ENCODE assay signal across 21 mouse cellular contexts in genomic region chr5:122964853-122965252, GRCm38 (mm10). TPM values are rescaled to one million over a fixed set of nuclear protein-coding genes. Genes with fewer than 3 reads are reported as not detected.
A peak's percentile ranks its signal among the peaks of the same experiment; 100 is the strongest.
DNase-seq lines count a peak whose midpoint lies in the region; ATAC-seq lines count a peak whose summit lies in the region.
"Had no signal": no experiment of that assay in that cellular context is flagged by ENCODE, and none has a peak within 500 bp of the region (broad histone marks: within the 10 kb centered on the region; RNA-seq: fewer than 3 reads in every experiment).

No protein-coding gene starts in this region.

- H3K4me3 ChIP-seq in midbrain, embryonic 11.5 days (ENCODE audit: low read depth, low read length): no peak overlapping the region
- H3K4me3 ChIP-seq in midbrain, embryonic 15.5 days: no peak overlapping the region
- H3K4me3 ChIP-seq in stomach, embryonic 14.5 days (ENCODE audit: low read depth, low read length): no peak overlapping the region
- H3K4me3 ChIP-seq in liver, embryonic 12.5 days: no peak overlapping the region
- H3K4me3 ChIP-seq: heart, embryonic 12.5 days; layer of hippocampus, adult 2 months; lung, embryonic 15.5 days; midbrain, embryonic 12.5 days had no signal

- WGBS in midbrain, embryonic 11.5 days: 89% methylated on average over 6 of the region's 6 CpGs
- 88% methylated on average over 6 of the region's 6 CpGs for WGBS in midbrain, embryonic 15.5 days
- 48% methylated on average over 6 of the region's 6 CpGs for WGBS in stomach, embryonic 14.5 days
- WGBS in liver, embryonic 12.5 days (ENCODE audit: insufficient replicate concordance): 74% methylated on average over 6 of the region's 6 CpGs

- no peak overlapping the region for H3K9ac ChIP-seq in midbrain, embryonic 11.5 days (ENCODE audit: low read length)
- H3K9ac ChIP-seq in midbrain, embryonic 15.5 days: no peak overlapping the region
- H3K9ac ChIP-seq in stomach, embryonic 14.5 days (replicated peaks; ENCODE audit: low read depth, low read length): no peak overlapping the region
- H3K9ac ChIP-seq in liver, embryonic 12.5 days: no peak overlapping the region
- H3K9ac ChIP-seq: heart, embryonic 12.5 days; lung, embryonic 15.5 days; midbrain, embryonic 12.5 days had no signal

- no peak overlapping the region for H3K27ac ChIP-seq in midbrain, embryonic 11.5 days (ENCODE audit: low read depth, low read length)
- H3K27ac ChIP-seq in midbrain, embryonic 15.5 days: no peak overlapping the region
- peak overlapping the region; percentile 67; the same call in 1 of the 2 replicates for H3K27ac ChIP-seq in stomach, embryonic 14.5 days (ENCODE audit: low read length)
- H3K27ac ChIP-seq in liver, embryonic 12.5 days: no peak overlapping the region
- H3K27ac ChIP-seq: hindbrain, postnatal 0 days; kidney, postnatal 0 days; layer of hippocampus, adult 2 months; lung, embryonic 15.5 days; midbrain, embryonic 12.5 days had no signal

- no peaks in the 10 kb centered on the region for H3K4me1 ChIP-seq in midbrain, embryonic 11.5 days (ENCODE audit: control insufficient read depth, insufficient read depth, low read length)
- H3K4me1 ChIP-seq in midbrain, embryonic 15.5 days: no peaks in the 10 kb centered on the region
- no peaks in the 10 kb centered on the region for H3K4me1 ChIP-seq in stomach, embryonic 14.5 days (ENCODE audit: control insufficient read depth, insufficient read depth, low read length)
- H3K4me1 ChIP-seq in liver, embryonic 12.5 days: peaks cover under 1% of the 10 kb centered on the region; the same call in 1 of the 2 replicates
- H3K4me1 ChIP-seq: midbrain, embryonic 12.5 days had no signal

- 0 out of 2 replicates have a peak, but pooled peaks cover 2% of the 10 kb centered on the region for H3K36me3 ChIP-seq in midbrain, embryonic 11.5 days (ENCODE audit: control insufficient read depth, insufficient read depth, low read length)
- H3K36me3 ChIP-seq in midbrain, embryonic 15.5 days (replicated peaks): no peaks in the 10 kb centered on the region
- no peaks in the 10 kb centered on the region for H3K36me3 ChIP-seq in stomach, embryonic 14.5 days (ENCODE audit: control insufficient read depth, insufficient read depth, low read length)
- H3K36me3 ChIP-seq in liver, embryonic 12.5 days: peaks cover 4% of the 10 kb centered on the region; the same call in 1 of the 2 replicates
- H3K36me3 ChIP-seq: lung, embryonic 15.5 days; midbrain, embryonic 12.5 days had no signal

- DNase-seq in kidney, adult 9 months: peak; percentile 51
- DNase-seq in kidney, postnatal 14 days: no peak
- DNase-seq in midbrain, embryonic 11.5 days (ENCODE audit: low spot score, missing footprints): peak; percentile 62
- DNase-seq in heart, postnatal 10 days: no peak
- DNase-seq: adrenal gland, adult 8-10 months; cerebellum, adult 8-10 months; gastrocnemius, postnatal 25 days; heart, postnatal 14 days; layer of hippocampus, postnatal 36 days; thymus, postnatal 25 days had no signal

- H3K27me3 ChIP-seq in midbrain, embryonic 11.5 days (ENCODE audit: control insufficient read depth, insufficient read depth, low read length): no peaks in the 10 kb centered on the region
- H3K27me3 ChIP-seq in midbrain, embryonic 15.5 days (replicated peaks): no peaks in the 10 kb centered on the region
- H3K27me3 ChIP-seq in stomach, embryonic 14.5 days (ENCODE audit: control insufficient read depth, insufficient read depth, low read length): no peaks in the 10 kb centered on the region
- no peaks in the 10 kb centered on the region for H3K27me3 ChIP-seq in liver, embryonic 12.5 days (replicated peaks)
- H3K27me3 ChIP-seq: heart, embryonic 12.5 days; lung, embryonic 15.5 days; midbrain, embryonic 12.5 days had no signal

- no peaks in the 10 kb centered on the region for H3K9me3 ChIP-seq in midbrain, embryonic 11.5 days (ENCODE audit: control insufficient read depth, low read length)
- no peaks in the 10 kb centered on the region for H3K9me3 ChIP-seq in midbrain, embryonic 15.5 days
- H3K9me3 ChIP-seq in stomach, embryonic 14.5 days (ENCODE audit: control insufficient read depth, low read depth, low read length): no peaks in the 10 kb centered on the region
- H3K9me3 ChIP-seq in liver, embryonic 12.5 days (replicated peaks): no peaks in the 10 kb centered on the region
- H3K9me3 ChIP-seq: heart, embryonic 12.5 days; lung, embryonic 15.5 days; midbrain, embryonic 12.5 days had no signal

- no peak for ATAC-seq in midbrain, embryonic 11.5 days (ENCODE audit: low FRiP score)
- no peak for ATAC-seq in midbrain, embryonic 15.5 days (replicated peaks)
- ATAC-seq in stomach, embryonic 14.5 days (ENCODE audit: insufficient number of reproducible peaks, insufficient read depth, low FRiP score, low read depth): peak; percentile 86
- ATAC-seq in liver, embryonic 12.5 days: no peak
- ATAC-seq: activated CD4-positive, CD25-positive, alpha-beta regulatory T cell, adult 4 months; hindbrain, postnatal 0 days had no signal

- H3K4me2 ChIP-seq in midbrain, embryonic 11.5 days: no peak overlapping the region
- no peak overlapping the region for H3K4me2 ChIP-seq in midbrain, embryonic 15.5 days
- no peak overlapping the region for H3K4me2 ChIP-seq in stomach, embryonic 14.5 days (replicated peaks; ENCODE audit: low read depth, low read length)
- no peak overlapping the region for H3K4me2 ChIP-seq in liver, embryonic 12.5 days
- H3K4me2 ChIP-seq: heart, embryonic 12.5 days; liver, embryonic 11.5 days; lung, embryonic 15.5 days; midbrain, embryonic 12.5 days had no signal

- intact Hi-C loops in heart, postnatal 10 days (cut with DNase I): loop anchor here (5.0 kb wide), 2 partner anchors 147 to 207 kb away; no protein-coding TSS in a partner anchor

RNA-seq across cellular contexts. Expression of gene Kdm2b, which starts 24.8 kb away (rescaled TPM):
- polyA plus RNA-seq in midbrain, embryonic 11.5 days (2014; fragmentation: Nextera tagmentation; extraction: Ambion mirVana): 62.4 and 62.8 TPM in 2 replicates
- 115 and 123 TPM in 2 replicates for polyA plus RNA-seq in midbrain, embryonic 15.5 days (2015; fragmentation: Nextera tagmentation; extraction: Ambion mirVana)
- 34.5 and 37.9 TPM in 2 replicates for polyA plus RNA-seq in stomach, embryonic 14.5 days (2014; fragmentation: Nextera tagmentation; extraction: Ambion mirVana)
- polyA plus RNA-seq in liver, embryonic 12.5 days (2016; fragmentation: Nextera tagmentation; extraction: Ambion mirVana): 28.9 and 30.6 TPM in 2 replicates
- 10 to 100 TPM; 23.1 to 23.3 TPM for total RNA-seq in heart, postnatal 10 days (2021)

RNA-seq across cellular contexts. Expression of gene Orai1, which starts 50.0 kb away (rescaled TPM):
- polyA plus RNA-seq in midbrain, embryonic 11.5 days (2014; fragmentation: Nextera tagmentation; extraction: Ambion mirVana): 8.2 and 10.5 TPM in 2 replicates
- 11.6 and 13.6 TPM in 2 replicates for polyA plus RNA-seq in midbrain, embryonic 15.5 days (2015; fragmentation: Nextera tagmentation; extraction: Ambion mirVana)
- 17.8 and 20.5 TPM in 2 replicates for polyA plus RNA-seq in stomach, embryonic 14.5 days (2014; fragmentation: Nextera tagmentation; extraction: Ambion mirVana)
- polyA plus RNA-seq in liver, embryonic 12.5 days (2016; fragmentation: Nextera tagmentation; extraction: Ambion mirVana): 11.6 and 11.9 TPM in 2 replicates
- 10 to 100 TPM; 18.7 to 20.2 TPM for total RNA-seq in heart, postnatal 10 days (2021)

Comparison
In these comparisons a context has a peak if more than half of its experiments do, and no peak if none do; other contexts are left out.
1. DNase-seq: peak in kidney, adult 9 months (single experiment) and midbrain, embryonic 11.5 days (single experiment); none in kidney, postnatal 14 days (single experiment) and heart, postnatal 10 days (0 of 2).